Mouse (Mus musculus): ENCODE data around the gene Pitpnm1. TPM values are rescaled to one million over a fixed set of nuclear protein-coding genes. Genes with fewer than 3 reads are reported as not detected.
"Not testable (repeated sequence)": the region's sequence is repeated elsewhere in the genome, so short reads cannot be mapped to it uniquely, and the experiment has no call there.

The Pitpnm1 gene
- total RNA-seq, 2 experiments from 2014 or later: 17.0 to 32.7 TPM

GRCm38 (mm10) chr19:4066877-4067276 is 32.9 kb upstream of the Pitpnm1 start:
- ATAC-seq (replicated peaks; ENCODE audit: low FRiP score, poor library complexity, severe bottlenecking): peak; percentile 60

DNA sequence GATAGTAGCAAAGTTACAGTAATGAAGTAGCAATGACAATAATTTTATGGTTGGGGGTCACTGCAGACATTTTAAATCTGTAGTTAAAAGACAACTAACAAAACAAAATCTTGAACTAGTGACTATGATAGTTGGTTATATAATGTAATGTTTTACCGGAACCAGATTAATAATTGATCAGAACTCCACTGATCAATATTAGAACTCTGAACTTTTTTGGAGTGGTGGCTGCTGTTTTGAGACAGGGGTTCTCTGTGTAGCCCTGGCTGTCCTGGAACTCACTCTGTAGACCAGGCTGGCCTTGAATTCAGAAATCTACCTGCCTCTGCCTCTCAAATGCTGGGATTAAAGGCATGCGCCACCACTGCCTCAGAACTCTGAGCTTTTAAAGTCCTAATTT is 31.6 kb upstream of the Pitpnm1 start:
- ATAC-seq (replicated peaks; ENCODE audit: low FRiP score, poor library complexity, severe bottlenecking): not testable (repeated sequence)

DNA sequence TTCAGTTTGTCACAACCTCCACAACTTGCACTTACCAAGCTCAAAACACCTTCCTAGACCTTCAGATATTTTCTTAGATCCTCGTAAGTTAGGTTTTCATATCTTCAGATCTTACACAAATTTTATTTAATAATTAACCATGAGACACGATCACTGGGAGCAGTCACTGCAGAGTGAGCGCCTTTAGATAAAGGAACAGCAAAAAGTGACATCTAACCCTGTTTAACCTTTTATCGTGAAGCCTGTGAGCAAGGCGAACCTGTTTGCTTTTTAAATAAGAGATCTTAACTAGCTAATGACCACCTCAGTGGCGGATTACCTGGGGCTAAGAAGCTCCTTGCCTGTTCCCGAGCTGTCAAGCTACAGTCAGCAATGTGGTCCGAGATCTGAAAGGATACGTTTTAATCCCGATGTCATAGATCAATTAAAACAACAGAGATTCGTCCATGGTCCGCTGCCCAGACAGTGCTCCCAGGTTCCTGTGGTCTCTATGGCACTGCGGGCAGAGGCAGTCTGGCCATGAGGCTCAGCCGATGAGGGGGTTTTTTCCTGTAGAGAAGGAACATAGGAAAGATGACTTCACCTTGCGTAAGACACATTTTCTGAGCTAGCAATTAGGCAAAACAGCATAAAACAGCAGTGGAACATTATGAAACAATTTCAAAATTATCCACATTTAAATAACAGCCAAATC is 30.9 kb upstream of the Pitpnm1 start:
- ATAC-seq (replicated peaks; ENCODE audit: low FRiP score, poor library complexity, severe bottlenecking): no peak

DNA sequence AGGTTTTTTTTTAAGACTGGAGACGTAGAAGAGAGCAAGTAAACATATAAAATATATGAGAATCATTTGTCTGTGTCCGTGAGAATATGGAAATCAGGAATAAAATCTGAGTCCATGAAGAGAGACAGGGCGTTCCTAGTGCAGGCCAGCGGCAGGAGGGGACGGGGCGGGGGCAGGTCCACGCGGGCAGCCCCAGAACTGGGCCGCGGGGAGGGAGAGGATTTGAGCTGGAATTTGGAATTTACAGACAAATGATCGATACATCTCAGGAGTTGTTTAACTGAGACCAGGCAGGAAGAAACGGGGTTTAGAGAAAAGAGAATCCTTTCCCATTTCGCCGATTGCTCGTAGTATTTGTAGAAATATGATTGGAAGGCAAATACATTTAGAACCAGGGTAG is 29.5 kb upstream of the Pitpnm1 start:
- no peak for ATAC-seq (replicated peaks; ENCODE audit: low FRiP score, poor library complexity, severe bottlenecking)

GRCm38 (mm10) chr19:4070756-4071155 is 29.0 kb upstream of the Pitpnm1 start:
- ATAC-seq (replicated peaks; ENCODE audit: low FRiP score, poor library complexity, severe bottlenecking): no peak

GRCm38 (mm10) chr19:4071406-4071805 is 28.4 kb upstream of the Pitpnm1 start:
- ATAC-seq (replicated peaks; ENCODE audit: low FRiP score, poor library complexity, severe bottlenecking): no peak

DNA sequence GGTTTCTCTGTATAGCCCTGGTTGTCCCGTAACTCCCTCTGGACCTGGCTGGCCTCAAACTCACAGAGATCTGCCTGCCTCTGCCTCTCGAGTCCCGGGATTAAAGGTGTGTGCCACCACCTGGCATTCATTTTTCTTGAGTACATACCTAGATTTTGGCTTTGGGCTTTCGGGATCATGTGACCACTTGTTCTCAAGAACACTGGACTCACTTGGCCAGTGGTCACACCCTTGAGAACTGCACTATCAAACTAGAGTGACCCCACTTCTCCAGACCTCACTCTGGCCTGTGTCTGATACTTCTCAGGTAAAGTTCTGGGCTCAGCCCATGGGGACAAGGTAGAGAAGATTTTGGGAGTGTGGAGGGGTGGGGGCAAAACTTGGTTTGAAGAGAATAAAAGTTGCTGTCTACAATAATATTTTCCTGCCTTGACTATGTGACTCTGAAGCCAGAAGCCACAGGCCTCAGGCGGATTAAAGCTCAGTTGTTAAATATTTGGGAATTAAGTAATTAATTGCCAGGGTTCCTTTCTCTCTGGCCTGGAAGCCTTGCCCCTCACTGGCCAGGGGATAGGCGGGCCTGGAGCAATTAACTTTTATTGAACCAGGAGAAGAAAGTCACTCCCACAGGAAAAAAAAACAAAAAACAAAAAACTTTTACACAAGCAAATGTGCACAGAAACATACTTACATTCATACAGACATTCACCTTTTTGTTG is 26.9 kb upstream of the Pitpnm1 start:
- no peak for ATAC-seq (replicated peaks; ENCODE audit: low FRiP score, poor library complexity, severe bottlenecking)

DNA sequence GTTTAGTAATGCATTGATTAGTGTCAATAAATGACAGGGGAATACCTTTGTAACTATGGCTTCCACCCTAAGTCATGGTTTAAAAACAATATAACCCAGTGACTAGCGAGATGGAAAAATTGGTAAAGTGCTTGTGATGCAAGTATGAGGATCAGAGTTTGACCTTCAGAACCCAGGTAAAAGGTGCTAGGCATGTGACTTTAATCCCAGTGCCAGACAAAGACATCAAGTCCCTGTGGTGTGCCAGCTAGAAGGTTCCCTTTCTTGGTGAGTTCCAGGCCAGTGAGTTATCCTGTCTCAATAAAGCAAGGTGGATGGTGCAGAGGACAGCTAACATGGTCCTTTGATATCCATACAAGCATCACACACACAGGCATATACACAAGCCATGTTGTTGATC is 24.3 kb upstream of the Pitpnm1 start:
- ATAC-seq (replicated peaks; ENCODE audit: low FRiP score, poor library complexity, severe bottlenecking): no peak

- ATAC-seq (replicated peaks; ENCODE audit: low FRiP score, poor library complexity, severe bottlenecking): peak; percentile 66
These were observed 20.2 kb upstream of the Pitpnm1 start for GRCm38 (mm10) chr19:4079594-4079993.

GRCm38 (mm10) chr19:4080511-4081009 is 19.2 kb upstream of the Pitpnm1 start:
- ATAC-seq (replicated peaks; ENCODE audit: low FRiP score, poor library complexity, severe bottlenecking): peak; percentile 82

DNA sequence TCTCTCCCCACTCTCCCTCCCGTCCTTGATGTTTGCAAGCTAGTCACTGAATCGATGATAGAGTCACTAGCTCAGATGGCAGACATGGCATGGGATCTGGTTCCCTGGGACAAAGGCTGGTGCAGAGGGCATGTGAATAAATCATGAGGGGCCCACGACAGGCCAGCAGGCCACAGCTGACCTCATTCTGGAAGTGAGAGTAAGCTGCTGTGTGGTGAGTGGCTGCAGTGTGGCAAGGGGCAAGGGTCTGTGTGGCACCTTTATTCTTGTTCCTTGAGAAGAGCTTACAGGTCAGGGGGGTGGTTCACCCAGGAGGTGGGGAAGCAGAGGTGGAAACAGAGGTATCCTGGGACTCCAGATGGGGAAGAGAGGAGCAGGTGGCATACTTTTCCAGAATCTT is 18.4 kb upstream of the Pitpnm1 start, which contains the start of gene Cabp2:
Gene Cabp2 (plus strand): TSS at position 185 of the 400 bp plus-strand sequence.
- no peak for ATAC-seq (replicated peaks; ENCODE audit: low FRiP score, poor library complexity, severe bottlenecking)

DNA sequence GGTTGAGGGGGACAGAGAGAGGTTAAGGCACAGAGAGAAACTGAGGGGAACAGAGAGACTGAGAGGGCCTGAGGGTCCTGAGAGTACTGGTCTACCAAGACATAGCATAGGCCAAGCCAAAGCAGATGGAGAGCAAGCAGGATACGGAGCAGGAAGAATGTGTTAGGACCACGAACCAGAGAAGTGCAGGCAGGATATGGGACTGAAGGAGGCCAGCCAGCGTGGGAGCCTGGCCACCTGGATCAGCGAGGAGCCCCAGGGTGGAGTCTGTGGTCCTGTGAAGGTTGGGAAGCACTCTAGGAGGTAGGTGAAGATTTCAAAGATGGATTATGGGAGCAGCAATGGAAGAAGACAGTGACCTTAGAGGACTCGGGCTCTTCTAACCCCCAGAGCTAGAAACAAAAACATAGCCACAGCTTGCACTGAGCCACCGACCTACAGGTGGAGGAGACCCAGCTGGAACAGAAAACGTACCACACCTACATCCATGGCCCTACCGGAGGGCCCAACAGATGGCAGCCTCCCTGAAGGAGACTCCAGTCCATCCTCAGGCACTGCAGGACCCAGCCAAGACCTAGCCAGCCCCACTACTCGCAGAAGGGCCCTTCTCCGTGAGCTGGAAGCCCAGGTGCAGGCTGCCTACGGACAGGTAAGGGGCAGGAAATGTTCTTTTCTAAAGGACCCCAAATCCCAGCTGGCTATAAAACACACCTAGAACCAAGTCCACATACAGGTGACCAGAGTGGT is 17.4 kb upstream of the Pitpnm1 start:
- ATAC-seq (replicated peaks; ENCODE audit: low FRiP score, poor library complexity, severe bottlenecking): no peak

GRCm38 (mm10) chr19:4083316-4083715 is 16.5 kb upstream of the Pitpnm1 start:
- ATAC-seq (replicated peaks; ENCODE audit: low FRiP score, poor library complexity, severe bottlenecking): no peak

DNA sequence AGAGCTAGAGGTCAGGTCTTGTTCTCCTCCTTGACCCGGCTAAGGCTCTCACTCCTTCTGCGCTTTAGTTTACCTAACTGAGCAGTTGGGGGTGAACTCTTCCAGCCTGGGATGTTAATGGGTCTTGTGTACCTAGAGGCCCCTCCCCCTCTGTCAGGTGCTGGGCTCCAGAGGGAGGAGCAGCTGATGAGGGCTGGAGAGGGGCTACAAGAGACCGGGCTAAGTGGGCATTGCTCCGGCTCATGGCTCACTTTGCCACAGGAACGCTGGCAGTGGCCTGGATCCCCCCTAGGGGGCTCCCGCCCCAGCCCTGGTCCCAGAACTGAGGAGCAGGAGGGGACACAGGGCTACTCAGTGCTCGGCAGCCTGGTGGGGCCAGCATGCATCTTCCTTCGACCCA is 16.0 kb upstream of the Pitpnm1 start:
- ATAC-seq (replicated peaks; ENCODE audit: low FRiP score, poor library complexity, severe bottlenecking): no peak

- no peak for ATAC-seq (replicated peaks; ENCODE audit: low FRiP score, poor library complexity, severe bottlenecking)
These were observed 14.8 kb upstream of the Pitpnm1 start for GRCm38 (mm10) chr19:4084984-4085383.

DNA sequence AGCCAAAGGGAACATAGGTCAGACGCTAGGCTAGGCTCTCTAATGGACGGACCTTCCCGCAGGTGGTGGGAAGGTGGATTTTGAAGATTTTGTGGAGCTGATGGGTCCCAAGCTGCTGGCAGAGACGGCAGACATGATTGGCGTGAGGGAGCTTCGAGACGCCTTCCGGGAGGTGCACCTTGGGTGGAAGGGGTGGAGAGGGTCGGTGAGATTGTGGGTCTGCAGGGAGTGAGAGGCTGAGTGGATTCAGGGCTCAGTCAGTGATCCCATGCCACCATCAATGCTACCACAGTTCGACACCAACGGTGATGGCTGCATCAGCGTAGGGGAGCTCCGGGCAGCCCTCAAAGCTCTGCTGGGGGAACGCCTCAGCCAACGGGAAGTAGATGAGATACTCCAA is 13.6 kb upstream of the Pitpnm1 start:
- ATAC-seq (replicated peaks; ENCODE audit: low FRiP score, poor library complexity, severe bottlenecking): no peak

DNA sequence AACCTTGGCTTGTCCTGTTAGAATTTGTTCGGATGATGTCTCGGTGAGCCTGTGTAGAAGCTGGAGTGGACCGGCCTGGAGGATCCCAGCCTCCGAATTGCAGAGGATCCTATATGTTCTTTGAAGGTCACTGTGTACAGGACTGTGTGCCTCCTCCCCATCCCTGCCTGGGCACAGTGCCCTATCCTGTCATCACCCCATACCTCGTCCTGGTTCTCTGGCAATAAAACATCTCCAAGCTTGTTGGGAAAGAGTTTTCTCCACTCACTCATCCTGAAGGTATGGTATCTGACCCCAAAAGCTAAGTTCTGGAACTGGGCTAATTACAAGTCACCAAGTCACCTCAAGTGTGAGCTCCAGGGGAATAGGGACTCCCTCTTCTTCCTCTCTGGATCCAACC is 12.7 kb upstream of the Pitpnm1 start:
- no peak for ATAC-seq (replicated peaks; ENCODE audit: low FRiP score, poor library complexity, severe bottlenecking)

DNA sequence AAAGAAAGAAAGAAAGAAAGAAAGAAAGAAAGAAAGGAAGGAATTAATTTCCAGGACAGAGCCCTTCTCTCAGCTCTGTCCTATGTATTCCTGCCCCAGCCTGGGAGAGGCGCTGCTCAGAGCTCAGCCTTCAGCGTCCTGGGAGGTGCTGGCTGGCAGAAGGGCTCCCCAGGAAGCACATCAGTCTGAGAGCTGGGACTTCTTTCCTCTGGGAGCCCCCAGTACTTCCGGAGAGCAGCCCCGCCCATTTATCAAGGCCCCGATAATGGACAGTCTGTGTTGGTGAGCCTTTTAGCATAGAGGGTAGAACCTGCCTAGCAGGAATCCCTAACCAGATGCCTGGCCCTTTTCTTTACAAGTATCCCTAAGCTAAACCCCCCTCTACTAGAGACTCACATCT is 11.7 kb upstream of the Pitpnm1 start:
- no peak for ATAC-seq (replicated peaks; ENCODE audit: low FRiP score, poor library complexity, severe bottlenecking)

DNA sequence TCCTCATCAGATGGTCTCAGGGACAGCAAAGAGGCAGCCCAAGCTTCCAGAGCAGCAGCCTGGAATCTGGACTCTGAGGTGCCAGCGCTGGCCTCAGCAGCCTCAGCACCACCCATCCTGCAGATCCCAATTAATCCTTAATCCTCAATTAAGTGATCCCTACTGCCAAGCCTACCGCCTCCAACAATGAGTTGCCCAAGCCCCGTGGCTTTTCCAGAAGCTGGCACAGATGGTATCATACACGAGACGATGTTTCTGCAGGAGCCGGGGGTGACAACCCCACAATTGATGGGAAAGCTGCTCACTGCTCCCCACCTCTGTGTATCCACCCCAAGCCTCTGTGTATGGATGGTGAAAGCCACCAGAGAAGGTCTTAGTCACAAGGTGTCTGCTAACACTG is 10.7 kb upstream of the Pitpnm1 start:
- ATAC-seq (replicated peaks; ENCODE audit: low FRiP score, poor library complexity, severe bottlenecking): no peak

GRCm38 (mm10) chr19:4090446-4090845 is 9.4 kb upstream of the Pitpnm1 start:
- no peak for ATAC-seq (replicated peaks; ENCODE audit: low FRiP score, poor library complexity, severe bottlenecking)

DNA sequence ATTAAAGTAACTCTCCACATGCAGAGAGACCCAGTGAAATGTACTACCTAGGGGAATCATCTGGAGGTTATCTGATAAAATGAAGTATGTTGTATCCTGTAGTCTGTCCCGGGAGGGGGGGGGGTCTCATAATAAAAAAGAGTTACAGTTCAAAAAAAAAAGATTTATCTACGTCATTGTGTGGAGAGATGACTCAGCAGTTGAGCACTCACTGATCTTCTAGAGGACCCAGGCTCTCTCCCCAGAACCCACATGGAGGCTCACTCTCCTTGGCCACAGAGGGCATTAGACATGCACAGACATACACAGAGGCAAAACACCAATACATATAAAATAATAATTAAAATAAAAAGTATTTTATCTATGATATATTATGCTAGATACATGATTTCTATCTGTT is 8.4 kb upstream of the Pitpnm1 start:
- no peak for ATAC-seq (replicated peaks; ENCODE audit: low FRiP score, poor library complexity, severe bottlenecking)

Measured in erythroblast, adult 5-6 weeks (primary cell).